ENCODE assay signal across 11 mouse cellular contexts in the genomic region with DNA sequence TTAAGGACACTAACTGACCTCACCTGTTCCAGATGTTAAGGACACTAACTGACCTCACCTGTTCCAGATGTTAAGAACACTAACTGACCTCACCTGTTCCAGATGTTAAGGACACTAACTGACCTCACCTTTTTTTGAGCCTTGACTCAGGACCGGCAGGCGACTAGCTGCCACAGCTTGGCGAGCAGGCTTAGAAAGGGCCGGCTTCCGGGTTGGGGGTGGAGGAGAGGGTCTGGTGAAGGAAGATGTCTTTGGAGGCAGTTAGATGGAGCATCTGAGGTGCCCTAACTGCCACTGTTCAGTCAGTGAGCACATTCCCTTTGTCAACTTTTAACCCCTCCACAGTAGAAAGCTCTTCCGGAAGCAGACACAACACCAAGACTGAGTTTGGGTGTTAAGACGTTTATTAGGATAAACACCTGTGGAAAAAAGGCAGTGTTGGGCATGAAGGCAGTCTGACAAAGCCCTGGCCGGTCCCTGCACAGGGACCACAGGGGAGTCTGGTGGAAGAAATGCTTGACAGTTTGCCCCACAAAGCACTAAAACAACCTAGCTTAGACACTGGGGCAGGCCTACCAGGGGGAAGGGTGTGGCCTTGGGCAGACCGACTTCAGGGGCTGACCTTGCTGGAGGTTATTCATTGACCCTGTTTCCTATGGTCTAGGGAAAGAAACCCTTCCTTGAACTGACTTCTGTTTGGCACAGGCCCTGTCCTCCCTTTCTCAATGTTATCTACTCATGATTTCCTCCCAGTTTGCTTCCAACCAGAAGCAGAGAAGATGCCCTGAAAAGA. TPM values are rescaled to one million over a fixed set of nuclear protein-coding genes. Genes with fewer than 3 reads are reported as not detected.
A peak's percentile ranks its signal among the peaks of the same experiment; 100 is the strongest.
DNase-seq lines count a peak whose midpoint lies in the region; ATAC-seq and TF ChIP-seq lines count a peak whose summit lies in the region.
"Had no signal": no experiment of that assay in that cellular context is flagged by ENCODE, and none has a peak within 500 bp of the region (broad histone marks: within the 10 kb centered on the region; RNA-seq: fewer than 3 reads in every experiment).

No protein-coding gene starts in this region.

- no peak for TF ChIP-seq EP300 in heart, adult 2 months (IDR thresholded peaks at IDR 0.05; ENCODE audit: insufficient read depth, low read depth, low read length)
- TF ChIP-seq EP300 in stomach, postnatal 0 days (optimal IDR thresholded peaks at IDR 0.05) = no peak

- peak overlapping the region; percentile 61 for H3K27ac ChIP-seq in heart, embryonic 12.5 days (ENCODE audit: poor library complexity, severe bottlenecking)
- no peak overlapping the region for H3K27ac ChIP-seq in heart, adult 2 months
- no peak overlapping the region; the same call in 1 of the 2 replicates for H3K27ac ChIP-seq in stomach, embryonic 14.5 days (ENCODE audit: low read length)
- H3K27ac ChIP-seq in stomach, postnatal 0 days (replicated peaks) = no peak overlapping the region
- peak overlapping the region; percentile 10; the same call in 1 of the 2 replicates for H3K27ac ChIP-seq in limb, embryonic 13.5 days
- H3K27ac ChIP-seq: stomach, embryonic 15.5 days had no signal

- H3K27me3 ChIP-seq in heart, embryonic 12.5 days (replicated peaks) = no peaks in the 10 kb centered on the region
- no peaks in the 10 kb centered on the region for H3K27me3 ChIP-seq in heart, adult 2 months (ENCODE audit: control insufficient read depth, insufficient read depth, low read length)
- H3K27me3 ChIP-seq in stomach, embryonic 14.5 days (ENCODE audit: control insufficient read depth, insufficient read depth, low read length) = no peaks in the 10 kb centered on the region
- H3K27me3 ChIP-seq in stomach, postnatal 0 days (ENCODE audit: control insufficient read depth, insufficient read depth, low read length) = no peaks in the 10 kb centered on the region
- no peaks in the 10 kb centered on the region for H3K27me3 ChIP-seq in limb, embryonic 13.5 days
- H3K27me3 ChIP-seq: stomach, embryonic 15.5 days had no signal

- H3K4me3 ChIP-seq in heart, embryonic 12.5 days = no peak overlapping the region
- no peak overlapping the region for H3K4me3 ChIP-seq in heart, adult 2 months
- H3K4me3 ChIP-seq in stomach, embryonic 14.5 days (ENCODE audit: low read depth, low read length) = no peak overlapping the region
- no peak overlapping the region for H3K4me3 ChIP-seq in stomach, postnatal 0 days (ENCODE audit: low read depth, low read length)
- peak overlapping the region; percentile 92; the same call in 1 of the 2 replicates for H3K4me3 ChIP-seq in limb, embryonic 13.5 days
- H3K4me3 ChIP-seq: stomach, embryonic 15.5 days had no signal

- ATAC-seq in heart, embryonic 12.5 days (ENCODE audit: insufficient number of reproducible peaks, low FRiP score) = no peak
- no peak for ATAC-seq in stomach, embryonic 14.5 days (ENCODE audit: insufficient number of reproducible peaks, insufficient read depth, low FRiP score, low read depth)
- no peak for ATAC-seq in stomach, postnatal 0 days (ENCODE audit: low FRiP score, low TSS enrichment)
- no peak for ATAC-seq in limb, embryonic 13.5 days (ENCODE audit: low FRiP score, low read depth)

- peaks cover 11% of the 10 kb centered on the region; the same call in 1 of the 2 replicates for H3K36me3 ChIP-seq in heart, embryonic 12.5 days
- H3K36me3 ChIP-seq in heart, adult 2 months (ENCODE audit: control insufficient read depth, insufficient read depth, low read length) = no peaks in the 10 kb centered on the region
- peaks cover 3% of the 10 kb centered on the region for H3K36me3 ChIP-seq in stomach, embryonic 14.5 days (ENCODE audit: control insufficient read depth, insufficient read depth, low read length)
- H3K36me3 ChIP-seq in stomach, postnatal 0 days (ENCODE audit: control insufficient read depth, insufficient read depth, low read length) = no peaks in the 10 kb centered on the region
- H3K36me3 ChIP-seq in limb, embryonic 13.5 days = peaks cover 17% of the 10 kb centered on the region

- no peak for TF ChIP-seq CTCF in heart, adult 2 months (IDR thresholded peaks at IDR 0.05)
- TF ChIP-seq CTCF in stomach, postnatal 0 days (IDR thresholded peaks at IDR 0.05; ENCODE audit: low read depth) = no peak

- DNase-seq in heart, adult 2 months = no peak
- DNase-seq in stomach, postnatal 0 days (ENCODE audit: low spot score) = no peak
- no peak for DNase-seq in right cerebral cortex, postnatal 4 days
- DNase-seq in ovary, adult 18-20 months (ENCODE audit: low spot score) = no peak
- no peak for DNase-seq in layer of hippocampus, adult 18-20 months (ENCODE audit: low spot score in 2 of 2)

- H3K79me2 ChIP-seq in heart, adult 2 months (replicated peaks; ENCODE audit: control insufficient read depth, insufficient read depth, low read length) = no peaks in the 10 kb centered on the region

- peaks cover 25% of the 10 kb centered on the region for H3K4me1 ChIP-seq in heart, embryonic 12.5 days (replicated peaks)
- peaks cover 3% of the 10 kb centered on the region; the same call in 1 of the 2 replicates for H3K4me1 ChIP-seq in heart, adult 2 months (ENCODE audit: control insufficient read depth, insufficient read depth, low read length)
- peaks cover 23% of the 10 kb centered on the region for H3K4me1 ChIP-seq in stomach, embryonic 14.5 days (ENCODE audit: control insufficient read depth, insufficient read depth, low read length)
- H3K4me1 ChIP-seq in stomach, postnatal 0 days (replicated peaks; ENCODE audit: control insufficient read depth, insufficient read depth) = no peaks in the 10 kb centered on the region; the same call in 1 of the 2 replicates
- peaks cover 27% of the 10 kb centered on the region for H3K4me1 ChIP-seq in limb, embryonic 13.5 days

- H3K9me3 ChIP-seq in heart, embryonic 12.5 days (replicated peaks) = no peaks in the 10 kb centered on the region
- H3K9me3 ChIP-seq in stomach, embryonic 14.5 days (ENCODE audit: control insufficient read depth, low read depth, low read length) = no peaks in the 10 kb centered on the region
- no peaks in the 10 kb centered on the region for H3K9me3 ChIP-seq in stomach, postnatal 0 days (ENCODE audit: control insufficient read depth, low read length)
- H3K9me3 ChIP-seq in limb, embryonic 13.5 days = no peaks in the 10 kb centered on the region
- H3K9me3 ChIP-seq: stomach, embryonic 15.5 days had no signal

- 45% methylated on average over 9 of the region's 9 CpGs for WGBS in heart, embryonic 12.5 days
- WGBS in heart, adult 2 months = 57% methylated on average over 9 of the region's 9 CpGs
- 43% methylated on average over 9 of the region's 9 CpGs for WGBS in stomach, embryonic 14.5 days
- WGBS in stomach, postnatal 0 days = 48% methylated on average over 9 of the region's 9 CpGs
- WGBS in limb, embryonic 13.5 days = 40% methylated on average over 9 of the region's 9 CpGs

- intact Hi-C loops in heart, adult 2 months (cut with DNase I) = loop anchor here (1.0 kb wide), 1 partner anchor 44 kb away; no protein-coding TSS in a partner anchor

- no peak overlapping the region; the same call in 1 of the 2 replicates for H3K9ac ChIP-seq in heart, embryonic 12.5 days
- H3K9ac ChIP-seq in heart, adult 2 months (ENCODE audit: low read depth, low read length) = no peak overlapping the region
- H3K9ac ChIP-seq in stomach, embryonic 14.5 days (replicated peaks; ENCODE audit: low read depth, low read length) = no peak overlapping the region
- no peak overlapping the region for H3K9ac ChIP-seq in stomach, postnatal 0 days (ENCODE audit: low read length)
- no peak overlapping the region for H3K9ac ChIP-seq in limb, embryonic 13.5 days
- H3K9ac ChIP-seq: stomach, embryonic 15.5 days had no signal

- peak overlapping the region; percentile 94; the same call in 1 of the 2 replicates for H3K4me2 ChIP-seq in heart, embryonic 12.5 days
- peak overlapping the region; percentile 94; the same call in 1 of the 2 replicates for H3K4me2 ChIP-seq in stomach, embryonic 14.5 days (replicated peaks; ENCODE audit: low read depth, low read length)
- H3K4me2 ChIP-seq in stomach, postnatal 0 days (replicated peaks; ENCODE audit: low read depth) = no peak overlapping the region
- peak overlapping the region; percentile 94; the same call in 1 of the 2 replicates for H3K4me2 ChIP-seq in limb, embryonic 13.5 days (replicated peaks)

- no peak for TF ChIP-seq POLR2A in heart, adult 2 months (IDR thresholded peaks at IDR 0.05; ENCODE audit: insufficient read depth, low read depth, low read length)

RNA-seq across cellular contexts. Expression of a gene that starts 4.4 kb away (rescaled TPM):
- 11.5 TPM in 2 replicates for polyA plus RNA-seq in heart, embryonic 12.5 days (2016; fragmentation: Nextera tagmentation; extraction: Ambion mirVana)
- total RNA-seq in heart, adult 2 months (2021) = 1 to 10 TPM; 6.9 to 8.3 TPM
- 7.6 and 8.8 TPM in 2 replicates for polyA plus RNA-seq in heart, adult 2 months (2012; rRNA removed)
- 13.6 and 15.7 TPM in 2 replicates for polyA plus RNA-seq in stomach, embryonic 14.5 days (2014; fragmentation: Nextera tagmentation; extraction: Ambion mirVana)
- polyA plus RNA-seq in stomach, postnatal 0 days (2015; fragmentation: Nextera tagmentation; extraction: Ambion mirVana) = 2.7 and 3.0 TPM in 2 replicates
- 11.3 and 11.9 TPM in 2 replicates for polyA plus RNA-seq in limb, embryonic 13.5 days (2015; fragmentation: Nextera tagmentation; extraction: Ambion mirVana)
- 10 to 100 TPM; 15.0 to 15.6 TPM for total RNA-seq in layer of hippocampus, adult 18-20 months (2021)

RNA-seq across cellular contexts. Expression of a gene that starts 17.0 kb away (rescaled TPM):
- polyA plus RNA-seq in heart, embryonic 12.5 days (2016; fragmentation: Nextera tagmentation; extraction: Ambion mirVana) = 3.4 and 3.8 TPM in 2 replicates
- not detected for total RNA-seq in heart, adult 2 months (2021)
- 0.31 TPM in 1 of 2 replicates, not detected in the other for polyA plus RNA-seq in heart, adult 2 months (2012; rRNA removed)
- 2.2 and 3.8 TPM in 2 replicates for polyA plus RNA-seq in stomach, embryonic 14.5 days (2014; fragmentation: Nextera tagmentation; extraction: Ambion mirVana)
- 1.1 and 1.5 TPM in 2 replicates for polyA plus RNA-seq in stomach, postnatal 0 days (2015; fragmentation: Nextera tagmentation; extraction: Ambion mirVana)
- polyA plus RNA-seq in limb, embryonic 13.5 days (2015; fragmentation: Nextera tagmentation; extraction: Ambion mirVana) = 4.4 and 4.6 TPM in 2 replicates
- total RNA-seq in layer of hippocampus, adult 18-20 months (2021) = 100 to 1,000 TPM in 1 of 2 experiments, 10 to 100 TPM in 1; 95.7 to 106 TPM
- polyA plus RNA-seq: CD4-positive, CD25-positive, alpha-beta regulatory T cell, adult 4 months had no signal

RNA-seq across cellular contexts. Expression of a gene that starts 21.4 kb away (rescaled TPM):
- polyA plus RNA-seq in heart, embryonic 12.5 days (2016; fragmentation: Nextera tagmentation; extraction: Ambion mirVana) = 61.4 and 64.9 TPM in 2 replicates
- 1 to 10 TPM; 6.7 to 9.1 TPM for total RNA-seq in heart, adult 2 months (2021)
- 4.0 and 5.5 TPM in 2 replicates for polyA plus RNA-seq in heart, adult 2 months (2012; rRNA removed)
- polyA plus RNA-seq in stomach, embryonic 14.5 days (2014; fragmentation: Nextera tagmentation; extraction: Ambion mirVana) = 41.0 and 43.5 TPM in 2 replicates
- 14.8 and 15.6 TPM in 2 replicates for polyA plus RNA-seq in stomach, postnatal 0 days (2015; fragmentation: Nextera tagmentation; extraction: Ambion mirVana)
- 45.5 and 48.6 TPM in 2 replicates for polyA plus RNA-seq in limb, embryonic 13.5 days (2015; fragmentation: Nextera tagmentation; extraction: Ambion mirVana)
- 10 to 100 TPM; 10.2 to 10.6 TPM for total RNA-seq in layer of hippocampus, adult 18-20 months (2021)

RNA-seq across cellular contexts. Expression of a gene that starts 22.0 kb away (rescaled TPM):
- 1.7 and 2.1 TPM in 2 replicates for polyA plus RNA-seq in heart, embryonic 12.5 days (2016; fragmentation: Nextera tagmentation; extraction: Ambion mirVana)
- 1 to 10 TPM; 1.5 to 2.4 TPM for total RNA-seq in heart, adult 2 months (2021)
- 2.5 and 4.0 TPM in 2 replicates for polyA plus RNA-seq in heart, adult 2 months (2012; rRNA removed)
- polyA plus RNA-seq in stomach, embryonic 14.5 days (2014; fragmentation: Nextera tagmentation; extraction: Ambion mirVana) = 0.33 and 0.69 TPM in 2 replicates
- polyA plus RNA-seq in stomach, postnatal 0 days (2015; fragmentation: Nextera tagmentation; extraction: Ambion mirVana) = 0.38 TPM in 2 replicates
- 0.18 and 0.19 TPM in 2 replicates for polyA plus RNA-seq in limb, embryonic 13.5 days (2015; fragmentation: Nextera tagmentation; extraction: Ambion mirVana)
- total RNA-seq in layer of hippocampus, adult 18-20 months (2021) = 1 to 10 TPM; 1.7 to 2.3 TPM
- polyA plus RNA-seq: CD4-positive, CD25-positive, alpha-beta regulatory T cell, adult 4 months; large intestine, adult 2 months had no signal

RNA-seq across cellular contexts. Expression of a gene that starts 49.6 kb away (rescaled TPM):
- polyA plus RNA-seq in heart, embryonic 12.5 days (2016; fragmentation: Nextera tagmentation; extraction: Ambion mirVana) = 8.5 and 10.1 TPM in 2 replicates
- total RNA-seq in heart, adult 2 months (2021) = 1 to 10 TPM; 2.4 to 3.6 TPM
- polyA plus RNA-seq in heart, adult 2 months (2012; rRNA removed) = 2.3 and 3.3 TPM in 2 replicates
- 0.73 and 1.1 TPM in 2 replicates for polyA plus RNA-seq in stomach, embryonic 14.5 days (2014; fragmentation: Nextera tagmentation; extraction: Ambion mirVana)
- polyA plus RNA-seq in stomach, postnatal 0 days (2015; fragmentation: Nextera tagmentation; extraction: Ambion mirVana) = 2.9 and 3.9 TPM in 2 replicates
- polyA plus RNA-seq in limb, embryonic 13.5 days (2015; fragmentation: Nextera tagmentation; extraction: Ambion mirVana) = 1.5 and 2.2 TPM in 2 replicates
- total RNA-seq in layer of hippocampus, adult 18-20 months (2021) = under 1 TPM in 1 of 2 experiments, not detected in 1; 0.69 TPM

Comparison
In these comparisons a context has a peak if more than half of its experiments do, and no peak if none do; other contexts are left out.
1. H3K27ac ChIP-seq: peak in heart, embryonic 12.5 days (single experiment) and limb, embryonic 13.5 days (single experiment); none in heart, adult 2 months (single experiment), stomach, embryonic 14.5 days (single experiment) and stomach, postnatal 0 days (single experiment).